Mouse (Mus musculus): Measurements from ENCODE around the gene Insl5.

GRCm38 (mm10) chr4:102990595-102991340 is 35.9 kb downstream of the Insl5 start:
- TF ChIP-seq POLR2A (IDR thresholded peaks at IDR 0.05; ENCODE audit: insufficient read depth, low read length) (no peak), CTCF (IDR thresholded peaks at IDR 0.05; ENCODE audit: low read depth, low read length) (no peak)

Data from ES-Bruce4 (cell line).